Mouse (Mus musculus) olfactory bulb, adult 2 months (tissue): ENCODE data around the gene Nacc2. TPM values are rescaled to one million over a fixed set of nuclear protein-coding genes. Genes with fewer than 3 reads are reported as not detected.
A peak's percentile ranks its signal among the peaks of the same experiment; 100 is the strongest.

ENCODE experiments used
- H3K27ac ChIP-seq: fragments of 200-500 bp; 2 replicates; pipeline ENCODE4 v1.5.1; 2012; ENCODE audit warnings: low read depth, low read length; ENCODE audit not compliant: insufficient read depth
- H3K4me1 ChIP-seq: fragments of 200-500 bp; 2 replicates; pipeline ENCODE4 v1.6.1; 2012; ENCODE audit warnings: low read length; ENCODE audit not compliant: control insufficient read depth, insufficient read depth
- H3K4me3 ChIP-seq: fragments of 200-500 bp; 2 replicates; pipeline ENCODE4 v1.5.1; 2012; ENCODE audit warnings: mild to moderate bottlenecking, low read depth, low read length, moderate library complexity; ENCODE audit not compliant: insufficient read depth
- CTCF ChIP-seq: fragments of 200-500 bp; IDR thresholded peaks from 2 replicates; pipeline ENCODE4 v1.5.1; 2012; ENCODE audit warnings: low read depth, mild to moderate bottlenecking, low read length, moderate library complexity; ENCODE audit not compliant: insufficient read depth
- POLR2A ChIP-seq: fragments of 200-500 bp; IDR thresholded peaks from 2 replicates; pipeline ENCODE4 v1.6.1; 2012; ENCODE audit warnings: mild to moderate bottlenecking, low read depth, low read length, moderate library complexity; ENCODE audit not compliant: insufficient read depth
- WGBS: fragments of 180-500 bp; shearing (Covaris S2); methylation state at CpG from one replicate; pipeline ENCODE4 v1.1.7; 2018; 5-methylcytosine and 5-hydroxymethylcytosine counted together
- polyA plus RNA-seq: library from polyadenylated mRNA; stranded (reverse); fragments of >200 nt; gene quantifications from 2 replicates; pipeline ENCODE4 v1.2.4, GENCODE M21; 2012; ENCODE audit warnings: low replicate concordance; ENCODE audit not compliant: missing spikeins, insufficient read depth, insufficient read length

Gene Nacc2
- polyA plus RNA-seq, 1 experiment = not detected

DNA sequence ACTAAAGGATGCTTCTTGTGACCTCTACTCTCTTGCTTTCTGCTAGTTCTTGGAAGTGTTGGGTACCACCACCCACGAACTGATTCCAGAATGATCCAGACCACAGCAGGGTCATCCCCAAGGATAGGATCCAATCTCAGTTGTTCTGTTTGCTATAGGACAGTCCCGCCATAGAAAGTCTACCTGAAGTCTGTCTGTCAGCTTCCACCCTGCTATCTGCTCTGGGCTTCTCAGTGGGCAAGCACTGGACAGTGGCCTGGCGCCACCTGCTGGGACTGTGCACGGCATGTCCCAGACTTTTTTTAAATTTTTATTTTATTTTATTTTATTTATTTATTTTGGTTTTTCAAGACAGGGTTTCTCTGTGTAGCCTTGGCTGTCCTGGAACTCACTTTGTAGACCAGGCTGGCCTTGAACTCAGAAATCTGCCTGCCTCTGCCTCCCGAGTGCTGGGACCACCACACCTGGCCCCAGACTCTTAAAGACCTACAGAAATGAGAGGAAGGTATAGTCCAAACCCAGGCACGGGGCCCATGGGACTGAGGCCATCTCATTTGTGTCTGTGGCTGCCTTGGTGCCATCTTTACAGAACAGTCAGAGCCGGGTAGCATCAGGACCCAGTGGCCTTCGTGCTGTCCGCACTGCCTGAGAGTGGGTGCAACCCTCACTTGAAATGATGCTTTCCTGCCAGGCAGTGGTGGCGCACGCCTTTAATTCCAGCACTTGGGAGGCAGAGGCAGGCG, 19.0 kb upstream of the Nacc2 start:
- Histone ChIP-seq H3K27ac (no peak overlapping the region), H3K4me1 (peaks cover 13% of the 10 kb centered on the region), H3K4me3 (no peak overlapping the region)
- TF ChIP-seq POLR2A (no peak), CTCF (peak; percentile 47; the same call in 1 of the 2 replicates)
- 63% methylated on average over 12 of the region's 12 CpGs for WGBS

- Histone ChIP-seq H3K27ac (peak overlapping the region; percentile 84), H3K4me3 (peak overlapping the region; percentile 82), H3K4me1 (peaks cover 13% of the 10 kb centered on the region)
- 8% methylated on average over 6 of the region's 6 CpGs for WGBS
- TF ChIP-seq CTCF (no peak), POLR2A (no peak)
These were observed 17.9 kb upstream of the Nacc2 start for GRCm38 (mm10) chr2:26140903-26141302.

DNA sequence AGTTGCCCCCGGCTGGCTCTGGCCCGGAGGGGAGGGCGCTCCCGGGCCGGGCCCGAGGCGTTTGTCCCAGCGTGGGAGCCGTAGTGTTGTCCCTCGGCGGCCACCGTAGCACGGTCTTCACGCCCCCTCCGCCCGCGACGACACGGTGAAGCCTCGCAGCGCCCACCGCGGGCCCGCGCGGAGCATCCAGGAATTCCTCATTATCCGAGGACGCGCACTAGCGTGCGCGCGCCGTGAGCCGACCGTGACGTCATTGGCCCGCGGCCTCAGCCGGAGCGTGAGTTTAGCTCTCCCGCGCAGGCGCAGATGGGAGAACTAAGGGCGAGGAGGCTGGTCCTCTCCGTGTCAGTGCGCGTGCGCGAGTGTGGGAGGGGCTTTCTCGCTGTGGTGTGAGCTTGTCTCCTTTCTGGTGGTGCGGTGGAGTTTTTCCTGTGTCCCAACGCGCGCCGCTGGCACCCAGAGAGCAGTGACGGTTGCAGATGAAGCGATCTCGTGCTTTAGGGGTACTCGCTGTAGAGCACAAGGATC, 17.3 kb upstream of the Nacc2 start:
- Histone ChIP-seq H3K4me3 (peak overlapping the region; percentile 82), H3K4me1 (peaks cover 13% of the 10 kb centered on the region), H3K27ac (peak overlapping the region; percentile 95)
- no peak for TF ChIP-seq CTCF
- peak; percentile 54; the same call in 1 of the 2 replicates for TF ChIP-seq POLR2A
- WGBS = under 1% methylated on average over 60 of the region's 60 CpGs

- Histone ChIP-seq H3K4me3 (peak overlapping the region; percentile 82), H3K4me1 (peaks cover 13% of the 10 kb centered on the region), H3K27ac (peak overlapping the region; percentile 95)
- TF ChIP-seq CTCF (no peak), POLR2A (0 out of 2 replicates have a peak, but pooled peaks have one; percentile 16)
- WGBS = under 1% methylated on average over 60 of the region's 60 CpGs
These were observed 16.7 kb upstream of the Nacc2 start for GRCm38 (mm10) chr2:26139545-26140206.

DNA sequence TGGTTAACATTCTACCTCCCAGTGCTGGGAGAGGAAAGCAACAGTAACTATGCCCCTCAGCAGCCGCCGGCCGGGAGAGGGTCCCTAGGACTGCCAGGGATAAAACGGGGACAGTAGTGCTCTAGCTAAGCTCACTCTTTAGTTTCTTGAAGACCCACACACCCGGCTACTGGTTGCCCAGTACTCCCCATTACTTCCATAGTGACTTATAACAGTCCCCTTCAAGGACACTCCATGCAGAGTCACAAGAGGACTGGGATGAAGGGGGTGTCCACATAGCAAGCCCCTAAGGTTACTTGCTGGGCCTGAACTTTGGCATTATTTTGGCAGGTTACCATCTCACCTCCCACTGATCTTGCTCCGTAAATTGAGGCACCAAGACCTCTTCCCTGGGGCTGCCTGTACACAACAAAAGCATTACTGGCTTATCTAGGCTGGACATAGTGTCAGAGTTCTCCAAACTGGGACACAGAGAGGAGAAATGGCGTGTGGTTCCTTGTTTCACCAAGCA, 16.1 kb upstream of the Nacc2 start:
- H3K27ac ChIP-seq = peak overlapping the region; percentile 95
- peak overlapping the region; percentile 82 for H3K4me3 ChIP-seq
- WGBS = 38% methylated on average over 7 of the region's 7 CpGs
- no peak for TF ChIP-seq CTCF
- no peak for TF ChIP-seq POLR2A
- H3K4me1 ChIP-seq = peaks cover 13% of the 10 kb centered on the region

- 86% methylated on average over 31 of the region's 31 CpGs for WGBS
- H3K27ac ChIP-seq = no peak overlapping the region
- peaks cover 18% of the 10 kb centered on the region for H3K4me1 ChIP-seq
- no peak for TF ChIP-seq POLR2A
- no peak for TF ChIP-seq CTCF
- H3K4me3 ChIP-seq = no peak overlapping the region; the same call in 1 of the 2 replicates
These were observed 15.4 kb upstream of the Nacc2 start for GRCm38 (mm10) chr2:26138252-26139033.

- peaks cover 50% of the 10 kb centered on the region for H3K4me1 ChIP-seq
- no peak overlapping the region for H3K27ac ChIP-seq
- no peak overlapping the region for H3K4me3 ChIP-seq
- WGBS = 97% methylated on average over 2 of the region's 2 CpGs
- TF ChIP-seq POLR2A = no peak
- no peak for TF ChIP-seq CTCF
These were observed 11.6 kb upstream of the Nacc2 start for GRCm38 (mm10) chr2:26134591-26134990.
